Mouse (Mus musculus): ENCODE data around the gene Tmem150a. TPM values are rescaled to one million over a fixed set of nuclear protein-coding genes. Genes with fewer than 3 reads are reported as not detected.

Tmem150a gene
- polyA plus RNA-seq, 1 experiment from 2014 or later: 1.6 TPM

DNA sequence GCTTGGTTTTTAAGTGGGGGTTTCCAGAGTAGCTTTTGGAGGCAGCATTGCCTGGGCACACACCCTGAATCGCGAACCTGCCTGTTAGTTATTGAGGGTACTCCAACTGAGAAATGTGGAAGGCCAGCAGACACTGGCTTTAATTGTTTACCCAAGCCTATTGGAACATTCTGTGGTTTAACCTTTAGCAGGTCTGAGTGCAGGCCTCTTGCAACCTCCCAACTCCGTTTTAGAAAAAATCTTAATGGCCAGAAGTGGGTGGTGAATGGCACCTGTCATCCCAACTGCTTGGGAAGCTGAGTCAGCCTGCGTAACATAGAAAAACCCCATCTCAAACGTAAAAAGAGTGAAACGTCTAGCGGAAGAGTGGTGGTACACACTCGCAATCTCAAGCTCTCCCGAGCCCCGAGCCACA lies 41.6 kb downstream of the Tmem150a start:
- DNase-seq (ENCODE audit: low spot score): no peak

DNA sequence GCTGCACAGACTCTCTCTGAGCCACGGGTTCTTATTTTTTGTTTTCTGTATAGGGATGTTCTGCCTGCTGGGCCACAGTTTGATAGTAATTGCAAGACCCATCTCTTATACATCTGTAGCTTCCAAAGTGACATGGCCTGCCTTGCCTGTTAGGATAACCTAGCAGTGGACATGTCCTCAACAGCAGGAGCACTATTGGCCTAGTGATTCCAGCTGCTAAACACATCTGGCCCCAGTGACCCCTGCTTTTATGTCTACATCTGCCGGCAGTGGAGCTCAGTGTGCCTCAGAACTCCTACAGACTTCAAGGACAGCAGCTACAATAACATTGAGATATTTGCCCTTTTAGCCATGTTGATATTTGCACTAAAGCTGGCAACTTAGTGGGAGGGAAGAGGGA lies 44.7 kb downstream of the Tmem150a start:
- no peak for DNase-seq (ENCODE audit: low spot score)

DNA sequence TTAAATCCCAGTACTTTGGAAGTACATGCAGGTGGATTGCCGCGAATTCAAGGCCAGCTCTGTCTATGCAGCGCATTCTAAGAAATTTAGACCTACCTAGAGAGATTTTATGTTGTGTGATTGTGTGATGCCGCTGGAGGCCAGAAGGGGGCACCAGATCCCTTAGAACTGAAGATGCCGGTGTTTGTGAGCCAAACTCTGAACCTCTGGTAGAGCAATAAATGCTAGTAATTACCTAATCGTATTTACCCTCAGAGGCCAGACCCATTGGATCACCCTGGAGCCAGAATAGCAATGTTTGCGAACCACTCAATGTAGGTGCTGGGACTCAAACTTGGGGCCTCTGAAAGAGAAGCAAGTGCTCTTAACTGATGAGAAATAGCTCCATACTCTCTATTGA lies 46.6 kb downstream of the Tmem150a start:
- DNase-seq (ENCODE audit: low spot score): peak; percentile 73

DNA sequence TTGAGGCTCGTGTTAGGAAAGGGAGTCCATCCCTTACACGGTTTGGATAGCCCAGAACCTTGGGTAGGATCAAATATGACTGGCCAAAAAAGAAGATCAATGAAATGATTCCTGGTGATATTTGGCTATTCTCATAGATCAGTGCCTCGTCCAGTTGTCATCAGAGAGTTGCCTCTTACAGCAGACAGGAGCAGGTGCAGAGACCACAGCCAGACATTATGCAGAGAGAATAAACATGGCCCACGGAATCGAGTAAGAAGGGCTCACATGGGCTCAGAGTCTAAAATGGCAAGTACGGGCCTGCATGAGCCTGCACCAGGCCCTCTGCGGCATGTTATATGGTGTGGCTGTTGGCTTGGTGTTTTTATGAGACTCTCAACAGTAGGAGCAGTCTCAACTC lies 50.1 kb downstream of the Tmem150a start:
- DNase-seq (ENCODE audit: low spot score): no peak

DNA sequence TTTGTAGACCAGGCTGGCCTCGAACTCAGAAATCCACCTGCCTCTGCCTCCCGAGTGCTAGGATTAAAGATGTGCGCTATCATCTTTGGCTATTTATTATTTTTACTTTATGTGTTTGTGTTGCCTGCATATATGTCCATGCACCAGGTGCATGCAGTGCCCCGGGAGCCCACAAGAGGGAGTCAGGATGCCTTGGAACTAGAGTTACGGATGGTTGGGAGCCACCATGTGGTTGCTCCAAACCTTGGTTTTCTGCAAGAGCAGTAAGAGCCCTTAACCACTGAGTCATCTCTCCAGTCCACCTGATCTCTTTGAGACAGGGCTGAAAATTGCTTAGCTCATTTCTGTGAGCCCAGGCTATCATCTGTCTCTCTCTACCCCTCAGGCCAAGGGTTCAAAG lies 51.9 kb downstream of the Tmem150a start:
- peak; percentile 91 for DNase-seq (ENCODE audit: low spot score)

Other genes with a start within 250 kb of the Tmem150a start
- gene Atoh8, start 119.9 kb upstream of the Tmem150a start, polyA plus RNA-seq (2015; fragmentation: Nextera tagmentation; extraction: Ambion mirVana): 2.1 and 3.9 TPM in 2 replicates
- 0.21 TPM in 1 of 2 replicates, not detected in the other for gene Sftpb, start 50.8 kb upstream of the Tmem150a start, polyA plus RNA-seq (2015; fragmentation: Nextera tagmentation; extraction: Ambion mirVana)
- 51.1 and 52.8 TPM in 2 replicates for gene Usp39, start 10.3 kb upstream of the Tmem150a start, polyA plus RNA-seq (2015; fragmentation: Nextera tagmentation; extraction: Ambion mirVana)
- 31.7 and 32.5 TPM in 2 replicates for gene 0610030E20Rik, start 8.1 kb upstream of the Tmem150a start, polyA plus RNA-seq (2015; fragmentation: Nextera tagmentation; extraction: Ambion mirVana)
- gene Rnf181, start 11.5 kb downstream of the Tmem150a start, polyA plus RNA-seq (2015; fragmentation: Nextera tagmentation; extraction: Ambion mirVana): 135 and 138 TPM in 2 replicates
- gene Vamp5, start 25.0 kb downstream of the Tmem150a start, polyA plus RNA-seq (2015; fragmentation: Nextera tagmentation; extraction: Ambion mirVana): 24.7 and 29.0 TPM in 2 replicates
- gene Vamp8, start 35.3 kb downstream of the Tmem150a start, polyA plus RNA-seq (2015; fragmentation: Nextera tagmentation; extraction: Ambion mirVana): 160 and 167 TPM in 2 replicates
- 7.0 and 7.3 TPM in 2 replicates for gene Ggcx, start 58.9 kb downstream of the Tmem150a start, polyA plus RNA-seq (2015; fragmentation: Nextera tagmentation; extraction: Ambion mirVana)
- 356 and 359 TPM in 2 replicates for gene Mat2a, start 84.1 kb downstream of the Tmem150a start, polyA plus RNA-seq (2015; fragmentation: Nextera tagmentation; extraction: Ambion mirVana)
- gene Sh2d6, start 166.3 kb downstream of the Tmem150a start, polyA plus RNA-seq (2015; fragmentation: Nextera tagmentation; extraction: Ambion mirVana): 0.14 and 0.23 TPM in 2 replicates
- gene Capg, start 188.9 kb downstream of the Tmem150a start, polyA plus RNA-seq (2015; fragmentation: Nextera tagmentation; extraction: Ambion mirVana): 62.4 and 63.4 TPM in 2 replicates
- 11.8 and 13.9 TPM in 2 replicates for gene Elmod3, start 243.0 kb downstream of the Tmem150a start, polyA plus RNA-seq (2015; fragmentation: Nextera tagmentation; extraction: Ambion mirVana)
- 8.4 and 10.5 TPM in 2 replicates for gene Retsat, start 243.0 kb downstream of the Tmem150a start, polyA plus RNA-seq (2015; fragmentation: Nextera tagmentation; extraction: Ambion mirVana)

Data from thymus, postnatal 0 days (tissue).